Mouse (Mus musculus) small intestine, adult 2 months (tissue): ENCODE measurements around the gene 2510009E07Rik.
"Not testable (repeated sequence)": the region's sequence is repeated elsewhere in the genome, so short reads cannot be mapped to it uniquely, and the experiment has no call there.

Source experiments
- CTCF ChIP-seq: fragments of 200-500 bp; IDR thresholded peaks from 2 replicates; pipeline ENCODE4 v1.5.1; 2012; ENCODE audit warnings: low read depth, mild to moderate bottlenecking, control low read depth, inconsistent platforms, low read length, moderate library complexity, mixed read lengths; ENCODE audit not compliant: insufficient replicate concordance, insufficient read length; ENCODE audit errors: extremely low read depth
- POLR2A ChIP-seq: fragments of 200-500 bp; IDR thresholded peaks from 2 replicates; pipeline ENCODE4 v1.6.1; 2012; ENCODE audit warnings: low read depth, mild to moderate bottlenecking, control low read depth, inconsistent platforms, low read length, moderate library complexity

DNA sequence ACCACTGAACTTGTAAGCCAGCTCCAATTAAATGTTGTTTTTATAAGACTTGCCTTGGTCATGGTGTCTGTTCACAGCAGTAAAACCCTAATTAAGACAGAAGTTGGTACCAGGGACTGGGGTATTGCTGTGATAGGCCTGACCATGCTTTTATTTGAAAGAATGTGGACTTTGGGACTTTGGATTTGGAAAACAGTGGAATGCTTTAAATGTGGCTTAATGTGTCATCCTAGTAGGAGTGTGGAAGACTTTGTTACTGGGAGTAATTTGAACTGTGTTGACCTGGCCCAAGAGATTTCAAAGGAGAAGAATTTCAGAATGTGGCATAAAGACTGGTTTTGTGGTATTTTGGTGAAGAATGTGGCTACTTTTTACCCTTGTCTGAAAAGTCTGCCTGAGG lies 21.4 kb downstream of the 2510009E07Rik start:
- not testable (repeated sequence) for TF ChIP-seq CTCF, POLR2A
